Mouse (Mus musculus) heart, embryonic 11.5 days (tissue): ENCODE measurements around the gene Fcgr3. TPM values are rescaled to one million over a fixed set of nuclear protein-coding genes. Genes with fewer than 3 reads are reported as not detected.
"Not testable (repeated sequence)": the region's sequence is repeated elsewhere in the genome, so short reads cannot be mapped to it uniquely, and the experiment has no call there.

Experiments used
- ATAC-seq: fragments of 200-750 bp; cut with Nextera tagmentation; replicated peaks from 2 replicates; pipeline ENCODE4 v1.8.0; 2017; ENCODE audit warnings: moderate library complexity; ENCODE audit not compliant: insufficient number of reproducible peaks, low FRiP score, low TSS enrichment
- H3K27ac ChIP-seq: fragments of 300-500 bp; sonication (generic); 2 replicates; pipeline ENCODE4 v1.5.1; 2014; ENCODE audit warnings: mild to moderate bottlenecking, low read depth, low read length
- H3K27me3 ChIP-seq: fragments of 300-500 bp; sonication (generic); 2 replicates; pipeline ENCODE4 v1.6.1; 2014; ENCODE audit warnings: mild to moderate bottlenecking, low read length, mixed read lengths; ENCODE audit not compliant: control insufficient read depth, insufficient read depth
- H3K36me3 ChIP-seq: fragments of 300-500 bp; sonication (generic); 2 replicates; pipeline ENCODE4 v1.6.1; 2014; ENCODE audit warnings: mild to moderate bottlenecking, low read length, moderate library complexity, mixed read lengths; ENCODE audit not compliant: control insufficient read depth, insufficient read depth
- H3K4me1 ChIP-seq: fragments of 300-500 bp; sonication (generic); 2 replicates; pipeline ENCODE4 v1.6.1; 2014; ENCODE audit warnings: low read length; ENCODE audit not compliant: control insufficient read depth, insufficient read depth
- H3K4me2 ChIP-seq: fragments of 300-500 bp; sonication (generic); 2 replicates; pipeline ENCODE4 v1.6.1; 2014; ENCODE audit warnings: mild to moderate bottlenecking, moderate library complexity
- H3K4me3 ChIP-seq: fragments of 300-500 bp; sonication (generic); 2 replicates; pipeline ENCODE4 v1.5.1; 2014; ENCODE audit warnings: low read depth, low read length
- H3K9ac ChIP-seq: fragments of 300-500 bp; sonication (generic); 2 replicates; pipeline ENCODE4 v1.6.1; 2014; ENCODE audit warnings: mild to moderate bottlenecking, low read depth, low read length, moderate library complexity
- H3K9me3 ChIP-seq: fragments of 300-500 bp; sonication (generic); replicated peaks from 2 replicates; pipeline ENCODE4 v1.6.1; 2016; ENCODE audit warnings: low read length; ENCODE audit not compliant: control insufficient read depth
- WGBS: fragments of 180-500 bp; shearing (Covaris S2); extraction: QIAGEN DNeasy Blood & Tissue Kit; methylation state at CpG from one replicate; pipeline ENCODE4 v1.1.7; 2014; ENCODE audit not compliant: insufficient replicate concordance; 5-methylcytosine and 5-hydroxymethylcytosine counted together
- polyA plus RNA-seq: library from polyadenylated mRNA; unstranded; fragments of >200 nt; fragmentation: Nextera tagmentation; extraction: Ambion mirVana; gene quantifications from 2 replicates; pipeline ENCODE4 v1.2.1, GENCODE M21; 2014

Fcgr3 gene
- polyA plus RNA-seq, 1 experiment from 2014 or later, result 4.4 TPM

- 48% methylated on average over 2 of the region's 2 CpGs for WGBS
- Histone ChIP-seq H3K4me2 (no peak overlapping the region), H3K9me3 (no peaks in the 10 kb centered on the region), H3K36me3 (no peaks in the 10 kb centered on the region), H3K27me3 (peaks cover 10% of the 10 kb centered on the region), H3K4me1 (no peaks in the 10 kb centered on the region), H3K27ac (no peak overlapping the region), H3K9ac (no peak overlapping the region), H3K4me3 (no peak overlapping the region)
- ATAC-seq, result no peak
Observed at GRCm38 (mm10) chr1:171090761-171091160, 26.0 kb upstream of the Fcgr3 start.

- Histone ChIP-seq H3K9me3 (no peaks in the 10 kb centered on the region), H3K9ac (no peak overlapping the region), H3K27me3 (peaks cover 13% of the 10 kb centered on the region), H3K27ac (no peak overlapping the region), H3K4me2 (no peak overlapping the region), H3K36me3 (no peaks in the 10 kb centered on the region), H3K4me3 (no peak overlapping the region), H3K4me1 (no peaks in the 10 kb centered on the region)
- 83% methylated on average over 1 of the region's 1 CpGs for WGBS
- ATAC-seq, result no peak
Observed at GRCm38 (mm10) chr1:171089891-171090290, 25.2 kb upstream of the Fcgr3 start.

DNA sequence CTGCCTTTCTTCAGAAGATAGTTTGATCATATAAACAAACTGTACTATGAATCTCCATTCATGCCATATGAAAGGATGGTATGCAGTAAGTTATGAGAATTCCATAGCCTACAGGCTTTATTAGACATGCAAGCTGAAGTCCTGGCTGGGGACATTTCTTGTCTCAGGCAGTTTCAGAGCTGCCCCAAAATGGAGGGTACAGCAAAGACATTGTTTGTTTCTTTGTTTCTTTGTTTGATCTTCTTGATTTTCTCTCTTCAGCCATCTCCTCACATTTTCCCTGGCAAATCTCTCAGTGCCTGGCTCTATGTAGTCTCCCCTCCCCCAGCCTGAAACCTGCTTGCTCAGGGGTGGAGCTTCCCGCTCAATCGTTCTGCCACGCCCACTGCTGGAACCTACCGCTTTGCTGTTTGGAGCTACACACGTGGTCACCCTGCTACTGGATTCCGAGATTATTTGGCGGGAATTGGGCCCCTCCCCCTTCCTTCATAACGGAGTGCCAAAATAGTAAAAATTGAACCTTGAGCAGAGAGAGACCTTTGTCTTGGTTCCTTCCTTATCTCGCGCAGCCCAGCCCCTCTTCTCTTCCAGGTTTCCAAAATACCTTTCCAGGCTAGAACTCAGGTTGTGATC is 23.6 kb upstream of the Fcgr3 start:
- Histone ChIP-seq H3K27me3 (peaks cover 13% of the 10 kb centered on the region), H3K4me2 (peak overlapping the region; percentile 40)
- H3K27ac ChIP-seq, H3K4me3 ChIP-seq, H3K9ac ChIP-seq, ATAC-seq, H3K4me1 ChIP-seq, H3K9me3 ChIP-seq, H3K36me3 ChIP-seq: not testable (repeated sequence)
- whole genome bisulfite sequencing, result 3% methylated on average over 10 of the region's 10 CpGs

- 1% methylated on average over 26 of the region's 26 CpGs for WGBS
- Histone ChIP-seq H3K4me3 (peak overlapping the region; percentile 52), H3K27ac (no peak overlapping the region), H3K36me3 (no peaks in the 10 kb centered on the region), H3K4me1 (no peaks in the 10 kb centered on the region), H3K9me3 (no peaks in the 10 kb centered on the region), H3K4me2 (peak overlapping the region; percentile 82), H3K9ac (0 out of 2 replicates have a peak overlapping the region, but pooled peaks have one; percentile 54), H3K27me3 (peaks cover 13% of the 10 kb centered on the region)
- ATAC-seq, result no peak
Observed at GRCm38 (mm10) chr1:171085718-171086117, 21.0 kb upstream of the Fcgr3 start.

- H3K27ac ChIP-seq, H3K9me3 ChIP-seq, H3K9ac ChIP-seq, H3K36me3 ChIP-seq, H3K4me3 ChIP-seq, H3K4me2 ChIP-seq, H3K4me1 ChIP-seq: not testable (repeated sequence)
- H3K27me3 ChIP-seq, result peaks cover 23% of the 10 kb centered on the region
- 25% methylated on average over 9 of the region's 17 CpGs for WGBS
- peak; percentile 28 for ATAC-seq
Observed at GRCm38 (mm10) chr1:171081512-171082231, 16.9 kb upstream of the Fcgr3 start.

GRCm38 (mm10) chr1:171079825-171080224 is 15.1 kb upstream of the Fcgr3 start:
- not testable (repeated sequence) for H3K36me3 ChIP-seq, H3K4me2 ChIP-seq, H3K27ac ChIP-seq, H3K4me3 ChIP-seq, H3K9me3 ChIP-seq, H3K9ac ChIP-seq, H3K4me1 ChIP-seq
- peaks cover 11% of the 10 kb centered on the region for H3K27me3 ChIP-seq
- no CpG with 5 or more reads among the region's 43 CpGs for WGBS
- ATAC-seq, result peak; percentile 46

DNA sequence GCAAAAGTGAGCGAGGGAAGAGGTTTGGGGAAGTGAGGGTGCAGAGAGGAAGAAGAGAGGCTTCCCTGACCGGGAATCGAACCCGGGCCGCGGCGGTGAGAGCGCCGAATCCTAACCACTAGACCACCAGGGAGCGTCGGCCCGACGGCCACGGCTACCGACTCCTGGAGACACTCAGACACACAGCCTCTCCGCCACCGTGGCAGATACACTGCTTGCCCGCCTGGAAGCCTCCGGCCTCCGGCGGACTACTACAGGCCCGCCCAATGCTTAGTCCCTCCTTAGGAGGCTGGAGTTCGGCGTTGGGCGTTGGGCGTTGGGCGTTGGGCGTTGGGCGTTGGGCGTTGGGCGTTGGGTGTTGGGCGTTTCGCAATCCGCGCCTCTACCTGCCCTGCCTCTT is 14.6 kb upstream of the Fcgr3 start:
- peaks cover 12% of the 10 kb centered on the region for H3K27me3 ChIP-seq
- peak; percentile 40 for ATAC-seq
- H3K4me1 ChIP-seq, H3K36me3 ChIP-seq, H3K4me3 ChIP-seq, H3K27ac ChIP-seq, H3K4me2 ChIP-seq, H3K9ac ChIP-seq, H3K9me3 ChIP-seq: not testable (repeated sequence)
- WGBS, result 0% methylated on average over 1 of the region's 35 CpGs

DNA sequence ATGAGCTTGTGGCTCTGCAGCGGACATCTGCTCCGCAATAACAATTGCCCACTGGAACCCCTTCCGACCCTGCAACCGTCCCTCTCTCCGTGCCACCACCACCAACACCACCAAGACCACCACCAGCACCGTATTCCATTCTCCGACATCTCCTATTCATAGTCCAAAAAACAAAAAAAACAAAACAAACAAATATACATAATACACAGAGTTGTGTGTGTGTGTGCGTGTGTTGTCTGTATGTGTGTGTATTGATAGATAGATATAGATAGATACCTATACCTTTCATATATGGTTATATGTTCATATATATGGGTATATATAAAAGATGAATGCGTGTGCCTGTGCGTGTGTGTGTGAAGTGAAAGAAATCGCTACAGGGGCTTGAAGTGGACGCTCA is 13.7 kb upstream of the Fcgr3 start:
- not testable (repeated sequence) for H3K9me3 ChIP-seq, H3K36me3 ChIP-seq, H3K9ac ChIP-seq, H3K4me1 ChIP-seq, H3K27ac ChIP-seq, ATAC-seq
- peak overlapping the region; percentile 45 for H3K4me2 ChIP-seq
- 24% methylated on average over 12 of the region's 12 CpGs for WGBS
- H3K27me3 ChIP-seq, result peaks cover 18% of the 10 kb centered on the region
- peak overlapping the region; percentile 14; the same call in 1 of the 2 replicates for H3K4me3 ChIP-seq

GRCm38 (mm10) chr1:171077955-171078354 is 13.2 kb upstream of the Fcgr3 start:
- Histone ChIP-seq H3K4me3 (peak overlapping the region; percentile 14; the same call in 1 of the 2 replicates), H3K4me2 (peak overlapping the region; percentile 45), H3K27me3 (peaks cover 18% of the 10 kb centered on the region)
- not testable (repeated sequence) for H3K27ac ChIP-seq, ATAC-seq, H3K9ac ChIP-seq, H3K4me1 ChIP-seq, H3K36me3 ChIP-seq, H3K9me3 ChIP-seq
- 5% methylated on average over 15 of the region's 27 CpGs for WGBS
